Mouse (Mus musculus) liver, postnatal 0 days (tissue): ENCODE measurements around the gene Ccl9.

Source experiments
- CTCF ChIP-seq: sonication (generic); IDR thresholded peaks from 2 replicates; pipeline ENCODE4 v1.5.1; 2016; ENCODE audit warnings: antibody characterized with exemption, low read depth
- EP300 ChIP-seq: IDR thresholded peaks from 2 replicates; pipeline ENCODE4 v1.6.1; 2016; ENCODE audit warnings: antibody characterized with exemption, low read depth, mild to moderate bottlenecking

DNA sequence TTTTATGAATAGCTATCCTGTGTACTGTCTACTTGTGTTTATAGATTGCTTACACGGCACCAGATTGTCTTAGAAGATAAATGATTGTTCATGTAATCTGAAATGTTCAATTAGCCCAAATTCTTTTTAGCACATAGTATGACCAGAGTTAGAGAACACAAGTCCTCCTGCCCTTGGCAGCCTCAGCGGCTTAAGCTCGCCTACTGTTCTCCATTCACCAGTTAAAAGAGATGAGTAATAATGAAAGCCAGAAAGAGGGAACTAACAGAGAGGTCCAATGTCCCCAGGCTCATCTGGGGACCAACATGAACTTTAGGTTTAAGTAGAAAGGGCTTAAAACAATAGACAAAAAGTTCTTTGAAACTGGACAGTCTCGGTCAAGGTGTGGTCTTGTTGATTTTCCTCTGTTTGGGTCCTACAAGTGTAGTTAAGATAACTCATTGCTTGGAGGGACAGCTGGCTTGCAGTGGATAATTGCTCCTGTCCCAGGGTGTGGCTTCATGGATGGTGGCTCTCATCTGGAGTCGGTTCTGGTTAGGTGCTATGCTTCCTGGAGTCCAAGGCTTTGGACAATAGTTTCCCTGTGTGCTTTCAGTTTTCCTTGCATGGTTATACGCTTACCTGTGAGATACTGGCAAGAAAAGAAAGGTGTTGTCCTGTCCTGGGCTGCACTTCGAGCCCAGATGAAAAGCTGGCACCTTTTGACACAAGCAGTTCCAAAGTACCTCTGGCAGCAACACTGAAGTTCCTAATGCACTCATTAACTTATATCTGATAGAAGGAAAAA is 17.4 kb upstream of the Ccl9 start:
- no peak for TF ChIP-seq EP300
- no peak for TF ChIP-seq CTCF
